Mouse (Mus musculus): ENCODE measurements around the gene Erc2. TPM values are rescaled to one million over a fixed set of nuclear protein-coding genes. Genes with fewer than 3 reads are reported as not detected.
"Not testable (repeated sequence)": the region's sequence is repeated elsewhere in the genome, so short reads cannot be mapped to it uniquely, and the experiment has no call there.

Gene Erc2
- 4.3 and 6.8 TPM in 2 replicates for polyA plus RNA-seq (2014; fragmentation: Nextera tagmentation; extraction: Ambion mirVana)

DNA sequence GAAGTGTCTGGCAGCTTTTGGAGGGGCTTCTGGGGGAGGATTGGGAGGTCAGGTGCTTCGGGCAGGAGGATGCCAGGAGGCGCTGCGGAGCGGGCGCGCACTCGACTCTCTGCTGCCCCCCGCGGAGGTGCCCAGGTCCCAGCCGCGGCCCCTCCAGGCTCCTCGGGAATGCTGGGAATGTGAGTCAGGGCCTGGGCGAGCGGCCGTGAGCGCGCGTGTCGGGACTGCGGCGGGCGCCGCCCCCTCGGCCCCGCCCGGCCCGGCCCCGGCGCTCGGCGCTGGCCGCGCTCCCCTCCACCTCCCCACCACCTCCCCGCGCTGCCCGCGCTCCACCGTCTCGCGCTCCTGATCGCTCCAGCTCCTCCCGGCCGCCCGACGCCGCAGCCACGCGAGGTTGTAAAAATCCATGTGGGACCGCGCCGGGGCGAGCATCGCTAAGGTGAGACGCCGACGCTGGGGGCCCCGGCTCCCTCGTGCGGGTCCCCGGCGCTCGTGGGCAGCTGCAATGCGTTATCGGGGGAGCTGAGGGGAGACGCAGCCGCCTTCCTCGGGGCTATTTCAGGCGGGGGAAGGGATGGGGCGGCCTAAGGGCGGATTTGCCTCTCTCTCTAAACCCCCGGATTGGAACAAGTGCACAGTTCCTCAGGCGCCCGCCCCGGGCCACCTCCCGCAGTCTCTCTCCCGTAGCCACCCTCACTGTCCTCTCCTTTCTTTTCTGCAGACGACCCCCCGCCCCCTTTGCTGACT, at the start of gene Erc2:
Gene Erc2 (plus strand): TSS at position 253 of the 747 bp plus-strand sequence.
- ATAC-seq (ENCODE audit: low read depth) (peak; percentile 97), DNase-seq (ENCODE audit: low spot score) (peak; percentile 88)
- Histone ChIP-seq H3K36me3 (ENCODE audit: control insufficient read depth, insufficient read depth, low read length) (no peaks in the 10 kb centered on the region), H3K27me3 (replicated peaks; ENCODE audit: control insufficient read depth, insufficient read depth, low read length) (peaks cover 11% of the 10 kb centered on the region), H3K9ac (ENCODE audit: low read depth, low read length) (peak within 1 kb of the TSS; percentile 69), H3K4me3 (ENCODE audit: low read depth, low read length) (peak within 1 kb of the TSS; percentile 68), H3K27ac (replicated peaks; ENCODE audit: low read depth, low read length) (no peak within 1 kb of the TSS), H3K4me2 (ENCODE audit: low read depth, low read length) (peak within 1 kb of the TSS; percentile 92), H3K4me1 (ENCODE audit: control insufficient read depth, insufficient read depth, low read length) (peaks cover 9% of the 10 kb centered on the region), H3K9me3 (ENCODE audit: control insufficient read depth, low read length) (no peaks in the 10 kb centered on the region)
- WGBS = under 1% methylated on average over 27 of the region's 78 CpGs

DNA sequence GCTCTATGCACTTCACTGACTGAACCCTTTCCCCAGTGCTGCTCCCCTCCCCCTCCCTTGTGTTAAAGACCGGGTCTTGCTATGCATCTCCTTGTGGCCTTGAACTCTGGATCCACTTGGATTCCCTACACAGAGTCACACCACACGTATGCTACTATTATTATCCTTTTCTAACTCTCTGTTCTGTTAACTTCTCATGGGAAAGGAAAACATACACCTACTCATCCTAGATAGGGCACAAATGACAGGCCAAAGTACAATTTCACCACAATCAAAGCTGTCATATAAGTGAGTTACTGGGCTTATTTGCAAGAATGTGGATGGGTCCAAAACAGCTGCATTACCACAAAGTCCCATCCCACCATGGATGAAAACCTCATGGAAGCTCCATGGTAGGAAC, 43.8 kb upstream of the Erc2 start:
- Histone ChIP-seq H3K4me2 (ENCODE audit: low read depth, low read length) (no peak overlapping the region), H3K9me3 (ENCODE audit: control insufficient read depth, low read length) (no peaks in the 10 kb centered on the region), H3K9ac (ENCODE audit: low read depth, low read length) (no peak overlapping the region), H3K27me3 (replicated peaks; ENCODE audit: control insufficient read depth, insufficient read depth, low read length) (no peaks in the 10 kb centered on the region), H3K36me3 (ENCODE audit: control insufficient read depth, insufficient read depth, low read length) (no peaks in the 10 kb centered on the region), H3K4me1 (ENCODE audit: control insufficient read depth, insufficient read depth, low read length) (no peaks in the 10 kb centered on the region), H3K4me3 (ENCODE audit: low read depth, low read length) (no peak overlapping the region), H3K27ac (replicated peaks; ENCODE audit: low read depth, low read length) (no peak overlapping the region)
- DNase-seq (ENCODE audit: low spot score) = no peak
- ATAC-seq (ENCODE audit: low read depth) = no peak
- 65% methylated on average over 2 of the region's 2 CpGs for WGBS

- H3K4me1 ChIP-seq (ENCODE audit: control insufficient read depth, insufficient read depth, low read length); H3K4me3 ChIP-seq (ENCODE audit: low read depth, low read length); H3K9me3 ChIP-seq (ENCODE audit: control insufficient read depth, low read length); DNase-seq (ENCODE audit: low spot score); H3K4me2 ChIP-seq (ENCODE audit: low read depth, low read length); H3K27ac ChIP-seq (replicated peaks; ENCODE audit: low read depth, low read length); H3K9ac ChIP-seq (ENCODE audit: low read depth, low read length); ATAC-seq (ENCODE audit: low read depth); H3K27me3 ChIP-seq (replicated peaks; ENCODE audit: control insufficient read depth, insufficient read depth, low read length); H3K36me3 ChIP-seq (ENCODE audit: control insufficient read depth, insufficient read depth, low read length): not testable (repeated sequence)
These were observed 32.6 kb upstream of the Erc2 start for GRCm38 (mm10) chr14:27589616-27590015.

DNA sequence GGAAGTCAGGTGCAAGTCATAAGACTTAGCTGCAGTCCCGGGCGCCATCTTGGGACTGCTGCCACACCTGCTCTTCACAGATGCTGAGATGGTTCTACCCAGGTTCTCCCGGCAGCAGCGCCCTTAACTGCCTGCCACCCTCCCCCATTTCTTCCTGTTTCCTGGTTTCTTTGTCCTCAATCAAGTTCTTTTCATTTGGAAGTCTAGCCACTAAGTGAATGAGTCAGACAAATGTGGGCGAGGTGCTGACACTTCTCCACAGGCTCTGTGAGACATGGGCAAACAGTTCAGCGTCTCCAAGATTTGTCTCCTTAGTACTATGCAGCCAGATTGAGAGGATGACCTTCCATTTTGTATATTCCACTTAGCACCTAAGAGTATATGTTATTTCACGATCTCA, 30.1 kb upstream of the Erc2 start:
- no peaks in the 10 kb centered on the region for H3K36me3 ChIP-seq (ENCODE audit: control insufficient read depth, insufficient read depth, low read length)
- H3K4me1 ChIP-seq (ENCODE audit: control insufficient read depth, insufficient read depth, low read length) = no peaks in the 10 kb centered on the region
- no peak overlapping the region for H3K4me3 ChIP-seq (ENCODE audit: low read depth, low read length)
- DNase-seq (ENCODE audit: low spot score) (no peak), ATAC-seq (ENCODE audit: low read depth) (no peak)
- no peak overlapping the region for H3K4me2 ChIP-seq (ENCODE audit: low read depth, low read length)
- WGBS = 90% methylated on average over 7 of the region's 7 CpGs
- 0 out of 2 replicates have a peak, but pooled peaks cover 5% of the 10 kb centered on the region for H3K9me3 ChIP-seq (ENCODE audit: control insufficient read depth, low read length)
- no peak overlapping the region for H3K27ac ChIP-seq (replicated peaks; ENCODE audit: low read depth, low read length)
- H3K9ac ChIP-seq (ENCODE audit: low read depth, low read length) = no peak overlapping the region
- H3K27me3 ChIP-seq (replicated peaks; ENCODE audit: control insufficient read depth, insufficient read depth, low read length) = no peaks in the 10 kb centered on the region

GRCm38 (mm10) chr14:27596265-27596664, 26.0 kb upstream of the Erc2 start:
- Histone ChIP-seq H3K9ac (ENCODE audit: low read depth, low read length) (no peak overlapping the region), H3K27me3 (replicated peaks; ENCODE audit: control insufficient read depth, insufficient read depth, low read length) (no peaks in the 10 kb centered on the region), H3K36me3 (ENCODE audit: control insufficient read depth, insufficient read depth, low read length) (no peaks in the 10 kb centered on the region), H3K27ac (replicated peaks; ENCODE audit: low read depth, low read length) (no peak overlapping the region), H3K4me3 (ENCODE audit: low read depth, low read length) (no peak overlapping the region), H3K9me3 (ENCODE audit: control insufficient read depth, low read length) (0 out of 2 replicates have a peak, but pooled peaks cover 5% of the 10 kb centered on the region), H3K4me1 (ENCODE audit: control insufficient read depth, insufficient read depth, low read length) (no peaks in the 10 kb centered on the region), H3K4me2 (ENCODE audit: low read depth, low read length) (no peak overlapping the region)
- WGBS = 4% methylated on average over 7 of the region's 7 CpGs
- peak; percentile 94 for DNase-seq (ENCODE audit: low spot score)
- peak; percentile 86 for ATAC-seq (ENCODE audit: low read depth)

GRCm38 (mm10) chr14:27602136-27602535, 20.1 kb upstream of the Erc2 start:
- Histone ChIP-seq H3K4me1 (ENCODE audit: control insufficient read depth, insufficient read depth, low read length) (no peaks in the 10 kb centered on the region), H3K9me3 (ENCODE audit: control insufficient read depth, low read length) (no peaks in the 10 kb centered on the region), H3K36me3 (ENCODE audit: control insufficient read depth, insufficient read depth, low read length) (no peaks in the 10 kb centered on the region), H3K4me3 (ENCODE audit: low read depth, low read length) (no peak overlapping the region), H3K27me3 (replicated peaks; ENCODE audit: control insufficient read depth, insufficient read depth, low read length) (no peaks in the 10 kb centered on the region), H3K9ac (ENCODE audit: low read depth, low read length) (no peak overlapping the region), H3K27ac (replicated peaks; ENCODE audit: low read depth, low read length) (no peak overlapping the region), H3K4me2 (ENCODE audit: low read depth, low read length) (no peak overlapping the region)
- 73% methylated on average over 13 of the region's 13 CpGs for WGBS
- DNase-seq (ENCODE audit: low spot score) = no peak
- ATAC-seq (ENCODE audit: low read depth) = no peak

GRCm38 (mm10) chr14:27607419-27607818, 14.8 kb upstream of the Erc2 start:
- H3K9ac ChIP-seq (ENCODE audit: low read depth, low read length) = no peak overlapping the region
- 70% methylated on average over 3 of the region's 3 CpGs for WGBS

GRCm38 (mm10) chr14:27613766-27614165, 8.5 kb upstream of the Erc2 start:
- Histone ChIP-seq H3K27ac (replicated peaks; ENCODE audit: low read depth, low read length) (no peak overlapping the region), H3K4me2 (ENCODE audit: low read depth, low read length) (no peak overlapping the region), H3K4me3 (ENCODE audit: low read depth, low read length) (no peak overlapping the region), H3K4me1 (ENCODE audit: control insufficient read depth, insufficient read depth, low read length) (no peaks in the 10 kb centered on the region), H3K9ac (ENCODE audit: low read depth, low read length) (no peak overlapping the region), H3K36me3 (ENCODE audit: control insufficient read depth, insufficient read depth, low read length) (no peaks in the 10 kb centered on the region), H3K27me3 (replicated peaks; ENCODE audit: control insufficient read depth, insufficient read depth, low read length) (no peaks in the 10 kb centered on the region), H3K9me3 (ENCODE audit: control insufficient read depth, low read length) (no peaks in the 10 kb centered on the region)
- 48% methylated on average over 5 of the region's 5 CpGs for WGBS
- no peak for ATAC-seq (ENCODE audit: low read depth)
- no peak for DNase-seq (ENCODE audit: low spot score)

More at GRCm38 (mm10) chr14:27607419-27607818, 14.8 kb upstream of the Erc2 start:
- no peak overlapping the region for H3K4me2 ChIP-seq (ENCODE audit: low read depth, low read length)
- no peak overlapping the region for H3K4me3 ChIP-seq (ENCODE audit: low read depth, low read length)
- H3K27me3 ChIP-seq (replicated peaks; ENCODE audit: control insufficient read depth, insufficient read depth, low read length) = no peaks in the 10 kb centered on the region
- ATAC-seq (ENCODE audit: low read depth) (no peak), DNase-seq (ENCODE audit: low spot score) (no peak)
- H3K27ac ChIP-seq (replicated peaks; ENCODE audit: low read depth, low read length) = no peak overlapping the region
- no peaks in the 10 kb centered on the region for H3K36me3 ChIP-seq (ENCODE audit: control insufficient read depth, insufficient read depth, low read length)
- no peaks in the 10 kb centered on the region for H3K9me3 ChIP-seq (ENCODE audit: control insufficient read depth, low read length)
- no peaks in the 10 kb centered on the region for H3K4me1 ChIP-seq (ENCODE audit: control insufficient read depth, insufficient read depth, low read length)

GRCm38 (mm10) chr14:27617286-27617685, 4.9 kb upstream of the Erc2 start:
- H3K9ac ChIP-seq (ENCODE audit: low read depth, low read length) = no peak overlapping the region
- DNase-seq (ENCODE audit: low spot score) = no peak
- 81% methylated on average over 3 of the region's 3 CpGs for WGBS
- H3K9me3 ChIP-seq (ENCODE audit: control insufficient read depth, low read length) = no peaks in the 10 kb centered on the region
- no peak overlapping the region for H3K4me3 ChIP-seq (ENCODE audit: low read depth, low read length)
- no peak for ATAC-seq (ENCODE audit: low read depth)
- no peaks in the 10 kb centered on the region for H3K27me3 ChIP-seq (replicated peaks; ENCODE audit: control insufficient read depth, insufficient read depth, low read length)
- H3K4me2 ChIP-seq (ENCODE audit: low read depth, low read length) = no peak overlapping the region
- H3K36me3 ChIP-seq (ENCODE audit: control insufficient read depth, insufficient read depth, low read length) = no peaks in the 10 kb centered on the region
- no peaks in the 10 kb centered on the region for H3K4me1 ChIP-seq (ENCODE audit: control insufficient read depth, insufficient read depth, low read length)
- no peak overlapping the region for H3K27ac ChIP-seq (replicated peaks; ENCODE audit: low read depth, low read length)

Data from embryonic facial prominence, embryonic 14.5 days (tissue).